In the genomic region with DNA sequence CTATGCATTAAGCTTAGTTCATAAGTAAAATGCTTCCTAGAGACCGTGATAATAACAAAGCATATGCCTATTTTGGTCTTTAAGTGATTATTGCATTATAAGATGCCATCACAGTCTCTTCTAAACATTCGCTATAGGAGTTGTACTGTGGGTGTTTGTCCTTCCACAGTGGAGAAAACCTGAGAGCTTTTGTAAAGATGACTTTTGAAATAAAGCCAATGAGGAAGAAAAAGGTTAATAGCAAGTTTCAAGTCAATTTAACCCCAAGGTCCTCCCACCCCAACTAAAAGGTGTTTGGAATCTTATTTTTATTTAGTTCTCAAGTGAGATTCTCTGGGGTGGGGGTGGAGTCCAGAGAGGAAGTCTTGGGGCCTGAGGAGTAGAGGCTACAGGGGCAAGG, we compare ENCODE assay signal across 19 mouse cellular contexts. TPM values are rescaled to one million over a fixed set of nuclear protein-coding genes. Genes with fewer than 3 reads are reported as not detected.
DNase-seq lines count a peak whose midpoint lies in the region; ATAC-seq lines count a peak whose summit lies in the region.
"Had no signal": no experiment of that assay in that cellular context is flagged by ENCODE, and none has a peak within 500 bp of the region (broad histone marks: within the 10 kb centered on the region; RNA-seq: fewer than 3 reads in every experiment).

No protein-coding gene starts in this region.

- 20% methylated on average over 2 of the region's 2 CpGs for WGBS in midbrain, embryonic 11.5 days
- 18% methylated on average over 2 of the region's 2 CpGs for WGBS in midbrain, embryonic 10.5 days
- WGBS in neural tube, embryonic 12.5 days, result 14% methylated on average over 2 of the region's 2 CpGs

- H3K36me3 ChIP-seq in midbrain, embryonic 11.5 days (ENCODE audit: control insufficient read depth, insufficient read depth, low read length), result no peaks in the 10 kb centered on the region
- H3K36me3 ChIP-seq in midbrain, embryonic 10.5 days, result no peaks in the 10 kb centered on the region
- no peaks in the 10 kb centered on the region for H3K36me3 ChIP-seq in neural tube, embryonic 12.5 days
- H3K36me3 ChIP-seq: midbrain, embryonic 15.5 days had no signal

- H3K4me1 ChIP-seq in midbrain, embryonic 11.5 days (ENCODE audit: control insufficient read depth, insufficient read depth, low read length), result 0 out of 2 replicates have a peak, but pooled peaks cover 2% of the 10 kb centered on the region
- H3K4me1 ChIP-seq in midbrain, embryonic 10.5 days, result peaks cover 11% of the 10 kb centered on the region
- H3K4me1 ChIP-seq in neural tube, embryonic 12.5 days, result peaks cover 76% of the 10 kb centered on the region
- H3K4me1 ChIP-seq: midbrain, embryonic 15.5 days had no signal

- no peak overlapping the region for H3K27ac ChIP-seq in midbrain, embryonic 11.5 days (ENCODE audit: low read depth, low read length)
- no peak overlapping the region for H3K27ac ChIP-seq in midbrain, embryonic 10.5 days (replicated peaks)
- H3K27ac ChIP-seq in neural tube, embryonic 12.5 days, result peak overlapping the region; percentile 100
- H3K27ac ChIP-seq: macrophage; midbrain, embryonic 15.5 days had no signal

- ATAC-seq in midbrain, embryonic 11.5 days (ENCODE audit: low FRiP score), result no peak
- no peak for ATAC-seq in neural tube, embryonic 12.5 days (ENCODE audit: low FRiP score, low read depth)
- ATAC-seq in monocyte, adult 5-6 weeks (replicated peaks; ENCODE audit: insufficient number of reproducible peaks, low FRiP score, low TSS enrichment, poor library complexity, severe bottlenecking), result no peak
- ATAC-seq: midbrain, embryonic 15.5 days; Patski had no signal

- H3K4me2 ChIP-seq in midbrain, embryonic 11.5 days, result no peak overlapping the region
- peak overlapping the region; percentile 100 for H3K4me2 ChIP-seq in neural tube, embryonic 12.5 days (replicated peaks)
- H3K4me2 ChIP-seq: midbrain, embryonic 15.5 days had no signal

- no peak overlapping the region for H3K9ac ChIP-seq in midbrain, embryonic 11.5 days (ENCODE audit: low read length)
- H3K9ac ChIP-seq in neural tube, embryonic 12.5 days, result peak overlapping the region; percentile 100
- H3K9ac ChIP-seq: midbrain, embryonic 15.5 days had no signal

- DNase-seq in kidney, adult 9 months, result peak; percentile 24
- DNase-seq in kidney, postnatal 14 days, result no peak
- DNase-seq in midbrain, embryonic 11.5 days (ENCODE audit: low spot score, missing footprints), result peak; percentile 92
- no peak for DNase-seq in midbrain, embryonic 10.5 days (ENCODE audit: low spot score)
- DNase-seq in gastrocnemius, postnatal 10 days, result no peak
- no peak for DNase-seq in right cerebral cortex, adult 2 months (ENCODE audit: low spot score in 2 of 2)
- DNase-seq: cerebellum, adult 18-20 months; gastrocnemius, postnatal 25 days; layer of hippocampus, adult 9-11 months; liver; right cerebral cortex, postnatal 14 days; thymus, postnatal 14 days had no signal

- H3K4me3 ChIP-seq in midbrain, embryonic 11.5 days (ENCODE audit: low read depth, low read length), result no peak overlapping the region
- no peak overlapping the region for H3K4me3 ChIP-seq in midbrain, embryonic 10.5 days
- H3K4me3 ChIP-seq in neural tube, embryonic 12.5 days, result peak overlapping the region; percentile 99
- H3K4me3 ChIP-seq: midbrain, embryonic 15.5 days had no signal

- peaks cover 100% of the 10 kb centered on the region for H3K27me3 ChIP-seq in midbrain, embryonic 11.5 days (ENCODE audit: control insufficient read depth, insufficient read depth, low read length)
- H3K27me3 ChIP-seq in midbrain, embryonic 10.5 days (ENCODE audit: low read depth, poor library complexity, severe bottlenecking), result peaks cover 100% of the 10 kb centered on the region
- no peaks in the 10 kb centered on the region for H3K27me3 ChIP-seq in neural tube, embryonic 12.5 days (replicated peaks)
- H3K27me3 ChIP-seq: Patski had no signal

- H3K9me3 ChIP-seq in midbrain, embryonic 11.5 days (ENCODE audit: control insufficient read depth, low read length), result no peaks in the 10 kb centered on the region
- no peaks in the 10 kb centered on the region for H3K9me3 ChIP-seq in midbrain, embryonic 10.5 days (replicated peaks)
- H3K9me3 ChIP-seq in neural tube, embryonic 12.5 days, result no peaks in the 10 kb centered on the region
- H3K9me3 ChIP-seq: midbrain, embryonic 15.5 days had no signal

RNA-seq across cellular contexts. Expression of a gene that starts 4.9 kb away (rescaled TPM):
- polyA plus RNA-seq in midbrain, embryonic 11.5 days (2014; fragmentation: Nextera tagmentation; extraction: Ambion mirVana), result not detected in 2 replicates
- polyA plus RNA-seq in midbrain, embryonic 10.5 days (2016; fragmentation: Nextera tagmentation; extraction: Ambion mirVana), result not detected in 2 replicates
- polyA plus RNA-seq in neural tube, embryonic 12.5 days (2016; fragmentation: Nextera tagmentation; extraction: Ambion mirVana), result 10.2 and 15.1 TPM in 2 replicates
- total RNA-seq in monocyte, adult 5-6 weeks (2017), result 4.7 to 6.6 TPM (median 5.2 TPM) in 3 replicates
- total RNA-seq in gastrocnemius, postnatal 10 days (2021), result 1 to 10 TPM in 1 of 2 experiments, under 1 TPM in 1; 0.45 to 1.1 TPM
- total RNA-seq: left cerebral cortex, postnatal 10 days had no signal
- polyA plus RNA-seq: midbrain, embryonic 15.5 days had no signal

RNA-seq across cellular contexts. Expression of a gene that starts 10.0 kb away (rescaled TPM):
- polyA plus RNA-seq in midbrain, embryonic 11.5 days (2014; fragmentation: Nextera tagmentation; extraction: Ambion mirVana), result not detected in 2 replicates
- polyA plus RNA-seq in midbrain, embryonic 10.5 days (2016; fragmentation: Nextera tagmentation; extraction: Ambion mirVana), result not detected in 2 replicates
- 21.2 and 26.5 TPM in 2 replicates for polyA plus RNA-seq in neural tube, embryonic 12.5 days (2016; fragmentation: Nextera tagmentation; extraction: Ambion mirVana)
- total RNA-seq in monocyte, adult 5-6 weeks (2017), result 1.4 to 2.1 TPM (median 1.8 TPM) in 3 replicates
- 1 to 10 TPM in 1 of 2 experiments, under 1 TPM in 1; 0.89 to 1.6 TPM for total RNA-seq in gastrocnemius, postnatal 10 days (2021)
- total RNA-seq: left cerebral cortex, postnatal 10 days had no signal
- polyA plus RNA-seq: midbrain, embryonic 15.5 days had no signal

RNA-seq across cellular contexts. Expression of a gene that starts 10.0 kb away (rescaled TPM):
- polyA plus RNA-seq in midbrain, embryonic 11.5 days (2014; fragmentation: Nextera tagmentation; extraction: Ambion mirVana), result not detected in 2 replicates
- polyA plus RNA-seq in midbrain, embryonic 10.5 days (2016; fragmentation: Nextera tagmentation; extraction: Ambion mirVana), result not detected in 2 replicates
- 79.2 and 94.7 TPM in 2 replicates for polyA plus RNA-seq in neural tube, embryonic 12.5 days (2016; fragmentation: Nextera tagmentation; extraction: Ambion mirVana)
- not detected in 3 replicates for total RNA-seq in monocyte, adult 5-6 weeks (2017)
- total RNA-seq in gastrocnemius, postnatal 10 days (2021), result 1 to 10 TPM in 1 of 2 experiments, under 1 TPM in 1; 0.89 to 1.3 TPM
- total RNA-seq: left cerebral cortex, postnatal 10 days had no signal
- polyA plus RNA-seq: macrophage had no signal

RNA-seq across cellular contexts. Expression of a gene that starts 20.9 kb away (rescaled TPM):
- polyA plus RNA-seq in midbrain, embryonic 11.5 days (2014; fragmentation: Nextera tagmentation; extraction: Ambion mirVana), result not detected in 2 replicates
- not detected in 2 replicates for polyA plus RNA-seq in midbrain, embryonic 10.5 days (2016; fragmentation: Nextera tagmentation; extraction: Ambion mirVana)
- 145 and 151 TPM in 2 replicates for polyA plus RNA-seq in neural tube, embryonic 12.5 days (2016; fragmentation: Nextera tagmentation; extraction: Ambion mirVana)
- not detected in 3 replicates for total RNA-seq in monocyte, adult 5-6 weeks (2017)
- total RNA-seq in gastrocnemius, postnatal 10 days (2021), result 1 to 10 TPM in 1 of 2 experiments, under 1 TPM in 1; 0.56 to 2.0 TPM
- total RNA-seq: left cerebral cortex, postnatal 10 days had no signal
- polyA plus RNA-seq: macrophage had no signal

RNA-seq across cellular contexts. Expression of a gene that starts 26.7 kb away (rescaled TPM):
- not detected in 2 replicates for polyA plus RNA-seq in midbrain, embryonic 11.5 days (2014; fragmentation: Nextera tagmentation; extraction: Ambion mirVana)
- polyA plus RNA-seq in midbrain, embryonic 10.5 days (2016; fragmentation: Nextera tagmentation; extraction: Ambion mirVana), result not detected in 2 replicates
- 97.1 and 101 TPM in 2 replicates for polyA plus RNA-seq in neural tube, embryonic 12.5 days (2016; fragmentation: Nextera tagmentation; extraction: Ambion mirVana)
- total RNA-seq in monocyte, adult 5-6 weeks (2017), result not detected in 3 replicates
- total RNA-seq in gastrocnemius, postnatal 10 days (2021), result 1 to 10 TPM; 1.6 to 1.9 TPM
- total RNA-seq: hematopoietic stem cell, adult 5-6 weeks; left cerebral cortex, postnatal 10 days had no signal
- polyA plus RNA-seq: macrophage; midbrain, embryonic 15.5 days had no signal

Comparison
In these comparisons a context has a peak if more than half of its experiments do, and no peak if none do; other contexts are left out.
1. DNase-seq: peak in kidney, adult 9 months (single experiment) and midbrain, embryonic 11.5 days (single experiment); none in kidney, postnatal 14 days (single experiment), midbrain, embryonic 10.5 days (single experiment), gastrocnemius, postnatal 10 days (single experiment) and right cerebral cortex, adult 2 months (0 of 2).
2. RNA of a gene that starts 4.9 kb away (polyA plus RNA-seq): 10.2 to 15.1 TPM in neural tube, embryonic 12.5 days; not detected in midbrain, embryonic 10.5 days and not detected in midbrain, embryonic 11.5 days; every median in the first group is over 10 times any median in the second.
3. RNA of a gene that starts 10.0 kb away (polyA plus RNA-seq): 21.2 to 26.5 TPM in neural tube, embryonic 12.5 days; not detected in midbrain, embryonic 11.5 days and not detected in midbrain, embryonic 10.5 days; every median in the first group is over 10 times any median in the second.
4. RNA of a gene that starts 10.0 kb away (polyA plus RNA-seq): 79.2 to 94.7 TPM in neural tube, embryonic 12.5 days; not detected in midbrain, embryonic 10.5 days and not detected in midbrain, embryonic 11.5 days; every median in the first group is over 10 times any median in the second.